Mouse (Mus musculus): ENCODE measurements around the gene Megf8.
A peak's percentile ranks its signal among the peaks of the same experiment; 100 is the strongest.
"Not testable (repeated sequence)": the region's sequence is repeated elsewhere in the genome, so short reads cannot be mapped to it uniquely, and the experiment has no call there.

Gene Megf8

GRCm38 (mm10) chr7:25383891-25384290 lies 66.9 kb downstream of the Megf8 start:
- DNase-seq (ENCODE audit: low read depth), result no peak

- no peak for DNase-seq (ENCODE audit: low read depth)
Observed at GRCm38 (mm10) chr7:25384318-25384717, 67.4 kb downstream of the Megf8 start.

- DNase-seq (ENCODE audit: low read depth), result peak; percentile 80
Observed at GRCm38 (mm10) chr7:25384818-25385217, 67.9 kb downstream of the Megf8 start.

- DNase-seq (ENCODE audit: low read depth), result no peak
Observed at GRCm38 (mm10) chr7:25385259-25385658, 68.3 kb downstream of the Megf8 start.

DNA sequence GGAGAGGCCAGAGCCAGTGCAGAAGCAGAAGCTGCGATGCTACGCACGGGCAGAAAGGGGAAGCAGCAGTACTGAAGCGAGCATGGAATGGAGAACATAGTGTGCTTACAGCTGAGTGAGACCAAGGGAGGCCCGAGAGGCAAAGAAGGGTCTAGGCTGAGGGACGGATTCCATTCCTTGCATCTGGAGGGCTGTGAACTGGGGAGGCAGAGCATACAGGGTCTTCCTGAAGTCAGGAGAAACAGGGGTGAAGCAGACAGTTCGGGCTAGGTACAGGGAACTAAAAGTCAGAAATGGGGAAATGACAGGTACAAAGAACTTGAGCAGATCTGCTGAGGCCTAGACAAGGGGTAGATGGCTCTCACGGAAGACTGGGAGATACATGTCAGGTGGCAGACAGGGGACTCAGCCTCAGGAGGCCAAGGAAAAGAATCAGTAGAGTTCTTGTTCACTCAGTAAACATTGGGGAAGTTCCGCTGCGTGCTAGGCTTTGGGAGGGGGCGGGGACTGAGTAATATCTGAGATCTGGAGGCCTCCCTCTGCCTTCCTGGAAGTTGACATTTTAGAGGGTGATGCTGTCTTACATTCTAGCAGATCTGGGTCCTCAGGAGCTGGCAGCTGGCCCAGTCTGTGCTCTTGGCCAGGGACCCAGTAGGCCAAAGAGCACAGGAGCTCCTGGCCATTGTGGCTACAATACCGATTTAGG lies 69.0 kb downstream of the Megf8 start:
- DNase-seq (ENCODE audit: low read depth), result peak; percentile 85

DNA sequence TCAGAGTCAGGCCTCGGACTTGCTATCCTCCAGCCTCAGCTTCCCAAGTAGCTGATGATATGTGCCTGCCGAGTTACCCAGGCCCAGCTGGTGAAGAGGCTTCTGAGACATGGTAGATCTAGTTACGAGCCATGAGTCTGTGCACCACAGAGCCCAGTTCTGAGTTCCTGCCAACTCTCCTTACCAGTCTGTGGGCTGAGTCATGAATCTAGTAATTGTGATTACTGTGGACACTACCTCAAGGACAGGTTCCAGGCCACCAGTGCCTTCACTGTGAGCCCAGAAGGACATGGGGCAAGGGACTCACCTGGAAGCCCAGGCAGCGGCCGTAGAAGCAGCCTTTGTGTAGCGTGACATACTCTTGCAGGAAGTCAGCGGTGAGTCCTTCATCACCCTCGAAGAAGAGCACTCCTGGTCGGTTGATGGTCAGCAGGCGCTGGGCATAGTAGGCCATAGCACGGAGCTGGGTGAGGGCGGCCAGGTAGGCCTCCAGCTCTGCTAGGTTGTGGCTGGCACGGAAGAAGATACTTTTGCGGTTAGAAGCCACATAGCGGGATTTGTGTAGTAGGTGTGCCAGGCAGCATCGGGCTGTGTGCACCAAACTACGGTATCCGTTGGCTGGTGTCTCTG lies 71.0 kb downstream of the Megf8 start:
- no peak for DNase-seq (ENCODE audit: low read depth)

DNA sequence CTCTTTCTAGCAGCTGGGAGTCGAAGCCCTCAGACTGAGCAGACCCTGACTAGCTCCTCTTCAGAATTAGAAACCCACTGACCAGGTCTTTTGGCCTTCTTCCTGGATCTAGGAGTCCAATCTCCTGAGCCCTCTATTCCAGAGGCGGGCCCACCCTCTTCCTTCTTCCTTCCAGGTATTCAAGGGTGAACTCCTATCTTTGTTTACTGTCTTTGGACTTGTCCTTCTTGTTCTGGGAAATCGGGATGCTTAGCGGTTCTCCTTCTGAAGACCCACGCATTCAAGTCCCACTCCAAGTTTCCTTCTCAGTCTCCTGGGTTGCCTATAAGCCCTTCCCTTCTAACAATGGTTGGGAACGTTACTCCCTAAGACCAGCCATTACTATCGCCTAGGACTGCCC lies 72.0 kb downstream of the Megf8 start:
- DNase-seq (ENCODE audit: low read depth), result no peak

DNA sequence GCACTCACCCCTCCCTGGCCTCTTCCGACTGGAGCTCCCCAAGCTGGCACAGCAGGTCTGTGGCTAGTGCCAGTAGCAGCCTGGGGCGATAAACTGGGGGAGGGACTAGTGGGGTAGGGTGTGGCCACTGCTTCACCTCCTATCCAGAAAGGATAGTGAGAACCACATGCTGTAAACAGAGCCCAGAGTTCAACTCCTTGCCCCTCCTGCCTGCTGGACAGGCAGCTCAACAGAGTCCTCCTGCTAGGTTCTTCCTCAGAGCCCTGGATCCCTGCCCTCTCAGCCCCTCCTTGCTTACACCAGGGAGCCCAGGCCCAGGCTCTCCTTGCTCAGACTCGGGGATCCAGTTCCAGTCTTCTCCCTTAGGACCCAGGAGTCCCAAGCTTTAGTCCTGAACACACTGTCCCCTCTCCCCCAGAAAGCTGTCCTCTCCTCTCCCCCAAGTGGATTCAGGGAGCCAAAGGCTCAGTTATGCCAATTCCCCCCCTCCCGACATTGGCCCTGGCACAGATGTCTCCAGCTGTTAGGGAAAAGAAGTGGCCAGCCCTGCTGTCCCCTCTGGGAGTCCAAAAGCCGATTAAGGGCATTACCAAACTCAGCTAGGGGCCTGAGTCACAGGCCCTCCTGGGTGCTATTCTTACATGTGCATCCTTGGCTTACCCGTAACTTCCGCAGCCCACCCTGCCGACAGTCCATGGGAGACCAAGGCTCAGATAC lies 73.2 kb downstream of the Megf8 start:
- DNase-seq (ENCODE audit: low read depth), result peak; percentile 59

DNA sequence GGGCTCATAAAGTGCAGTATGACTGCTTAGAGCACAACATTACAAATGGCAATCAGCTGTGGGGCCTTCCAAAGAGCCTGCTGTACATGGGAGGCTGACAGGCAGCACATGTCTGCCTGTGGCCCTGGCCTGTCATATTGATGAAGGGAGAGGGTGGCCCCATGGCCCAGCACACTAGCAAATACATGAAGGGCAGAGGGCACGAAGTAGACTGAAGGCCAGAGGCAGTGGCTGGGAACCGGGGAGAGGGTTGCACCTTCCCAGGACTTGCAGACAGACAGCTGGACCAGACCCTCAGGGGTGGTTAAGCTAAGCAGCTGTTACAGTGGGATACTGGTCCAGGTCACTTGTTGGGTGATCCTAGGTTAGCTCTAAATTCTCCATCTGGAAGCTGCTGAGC lies 74.0 kb downstream of the Megf8 start:
- no peak for DNase-seq (ENCODE audit: low read depth)

DNA sequence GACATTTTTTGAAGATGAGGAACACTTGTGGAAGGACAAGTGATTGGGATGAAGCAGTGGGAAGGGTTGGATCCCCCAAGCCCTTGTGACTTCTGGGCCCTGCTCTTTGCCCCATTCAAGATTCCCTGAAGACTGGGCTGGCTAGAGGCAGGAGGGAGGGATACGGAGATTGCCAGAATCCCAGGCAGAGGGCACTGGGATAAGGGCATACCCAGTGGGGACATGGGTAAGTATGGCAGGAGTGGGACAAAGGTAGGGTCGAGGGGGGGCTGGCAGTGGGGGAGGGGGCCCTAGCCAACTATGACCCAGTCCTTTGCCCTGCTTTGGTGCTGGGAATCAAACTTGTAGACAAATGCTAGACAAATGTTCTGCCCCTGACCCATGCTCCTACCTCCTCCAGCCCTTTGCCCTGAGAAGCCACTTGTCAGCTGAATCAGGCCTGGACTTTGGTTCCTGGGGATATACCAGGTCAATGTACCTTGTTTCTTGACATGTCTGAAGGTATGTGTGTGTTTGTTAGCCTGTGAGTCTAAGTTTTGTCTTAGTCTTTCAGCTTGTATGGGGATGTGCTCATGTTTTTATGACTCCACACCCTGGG lies 75.0 kb downstream of the Megf8 start:
- no peak for DNase-seq (ENCODE audit: low read depth)

DNA sequence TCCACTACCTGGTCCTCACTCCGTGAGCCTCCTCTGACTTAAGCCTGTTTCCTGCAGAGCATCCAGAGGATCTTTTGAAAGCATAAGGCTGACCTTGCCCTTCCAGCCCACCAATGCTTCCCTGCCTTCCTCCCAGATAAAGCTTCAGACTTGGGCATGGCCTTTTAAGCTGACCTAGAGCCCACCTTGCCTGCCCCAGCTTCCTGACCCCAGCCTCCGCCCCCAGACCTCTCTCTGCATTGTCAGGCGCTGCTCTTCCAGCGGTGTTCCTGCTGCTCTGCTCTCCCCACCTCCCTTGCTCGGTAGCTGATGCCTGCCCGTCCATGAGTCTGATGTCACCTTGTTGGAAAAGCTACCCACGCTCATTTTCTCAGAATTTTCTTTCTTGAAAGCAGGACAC lies 75.9 kb downstream of the Megf8 start:
- no peak for DNase-seq (ENCODE audit: low read depth)

DNA sequence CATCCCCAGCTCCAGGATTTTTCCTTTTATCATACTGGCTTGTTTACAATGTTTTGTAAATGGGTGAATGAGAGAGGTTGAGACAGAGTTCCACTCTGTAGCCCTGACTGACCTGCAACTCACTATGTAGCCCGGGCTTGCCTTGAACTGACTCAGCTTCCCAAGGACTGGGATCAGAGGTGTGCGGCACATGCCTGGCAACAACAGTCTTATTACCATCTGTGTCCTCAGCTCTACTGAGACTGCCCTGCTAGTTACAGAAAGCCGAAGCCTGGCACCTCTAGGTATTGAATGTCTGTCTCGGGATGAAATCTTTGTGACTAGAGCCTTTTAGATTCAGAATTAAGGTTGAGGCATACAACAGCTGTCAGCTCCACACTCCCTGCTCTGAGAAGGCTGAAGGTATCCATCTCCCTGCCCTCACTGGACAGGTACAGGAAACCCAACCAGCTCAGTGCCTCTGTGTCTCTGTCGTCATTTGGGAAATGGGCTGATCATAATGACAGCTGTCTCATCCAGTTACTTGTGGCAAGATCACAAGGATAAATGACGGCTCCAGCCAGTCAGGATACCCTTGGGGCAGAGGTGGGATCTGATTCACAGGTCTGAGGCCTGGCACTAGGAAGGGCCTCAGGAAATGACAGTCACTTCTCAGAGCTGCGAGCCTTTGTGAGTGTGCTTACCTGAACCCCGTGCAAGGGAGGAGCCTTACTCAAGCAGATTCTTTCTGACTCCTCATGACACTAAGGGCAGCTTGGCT lies 76.7 kb downstream of the Megf8 start:
- DNase-seq (ENCODE audit: low read depth), result no peak

DNA sequence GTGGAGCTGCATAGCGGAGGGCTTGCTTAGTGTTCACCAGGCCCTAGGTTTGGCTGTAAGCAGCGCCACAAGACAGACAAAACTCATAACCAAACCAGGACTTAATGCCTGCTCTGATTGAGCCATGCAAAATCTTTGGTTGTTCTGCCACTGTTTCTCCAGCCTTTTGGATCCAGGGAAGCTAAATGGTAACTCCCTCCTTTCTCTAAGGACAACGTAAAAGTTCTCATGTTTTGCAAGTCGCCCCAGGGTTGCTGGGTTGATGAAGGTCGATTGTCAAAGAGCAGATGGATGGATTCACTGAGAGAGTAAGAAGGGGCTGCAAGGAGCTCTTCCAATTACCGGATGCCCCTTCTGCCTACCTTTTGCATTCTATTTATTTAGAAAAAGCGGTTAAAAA lies 77.8 kb downstream of the Megf8 start:
- DNase-seq (ENCODE audit: low read depth), result no peak

- peak; percentile 66 for DNase-seq (ENCODE audit: low read depth)
Observed at GRCm38 (mm10) chr7:25395186-25395557, 78.2 kb downstream of the Megf8 start.

DNA sequence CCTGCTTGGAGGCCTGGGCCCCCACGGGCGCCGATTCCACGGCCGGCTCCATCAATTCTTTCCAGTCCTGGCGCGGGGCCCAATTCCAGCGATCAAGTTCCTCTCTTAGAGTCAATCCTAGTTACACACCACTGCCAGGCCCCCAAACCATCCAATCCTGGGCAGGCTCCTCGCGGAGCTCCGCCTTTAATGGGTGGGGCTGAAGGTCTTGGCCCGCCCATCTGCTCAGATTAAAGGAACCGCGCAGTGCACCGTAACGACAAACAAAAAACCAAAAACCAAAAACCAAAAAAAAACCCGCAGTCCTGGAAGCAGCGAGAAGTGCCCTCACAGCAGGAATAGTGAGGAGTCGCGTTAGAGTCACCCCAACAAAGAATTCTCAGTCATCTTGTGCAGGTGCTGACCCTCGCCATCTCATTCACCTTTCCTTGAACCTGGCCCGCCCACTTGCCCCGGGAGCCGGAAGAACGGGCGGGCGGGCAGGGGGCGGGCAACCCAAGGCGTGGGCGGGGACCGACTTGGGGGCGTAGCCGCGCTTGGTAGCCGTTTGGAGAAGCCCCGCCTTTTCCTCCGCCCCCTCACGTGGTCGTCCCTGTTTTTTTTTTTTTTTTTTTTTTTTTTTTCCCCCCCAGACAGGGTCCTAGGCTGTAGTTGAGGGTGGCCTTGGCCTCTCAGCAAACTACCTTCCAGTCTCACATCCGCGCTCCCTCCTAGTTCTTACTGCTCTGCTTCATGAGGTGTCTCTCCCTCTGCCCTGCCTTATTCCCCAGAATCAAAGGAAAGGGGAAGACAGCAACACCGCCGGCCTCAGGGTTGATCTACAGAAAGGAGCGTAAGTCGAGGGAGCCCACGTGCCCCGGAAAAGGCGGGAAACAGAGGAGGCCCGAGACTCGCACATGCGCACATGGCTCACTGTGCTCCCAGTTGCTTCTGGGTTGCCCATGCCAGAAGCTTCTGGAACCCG lies 78.9 kb downstream of the Megf8 start:
- peak; percentile 98 for DNase-seq (ENCODE audit: low read depth)

DNA sequence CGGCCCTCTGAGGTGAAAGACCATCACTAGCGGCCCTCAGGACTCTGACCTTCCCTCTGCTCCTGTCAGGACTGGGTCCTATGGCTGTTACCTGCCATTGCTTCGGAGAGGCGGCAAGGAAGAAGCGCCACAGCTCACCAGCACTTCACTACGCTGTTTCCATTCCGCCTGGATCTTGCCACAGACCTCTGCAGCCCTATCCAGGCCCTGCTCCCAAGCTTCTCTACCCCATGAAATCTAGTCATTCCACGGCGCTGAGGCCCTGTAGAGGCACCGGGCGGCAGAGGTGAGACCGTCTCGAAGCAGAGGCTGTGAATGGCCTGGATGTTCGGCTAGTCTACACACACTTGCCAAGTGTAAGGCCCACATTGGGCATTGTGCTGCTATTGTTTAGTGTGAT lies 79.7 kb downstream of the Megf8 start:
- no peak for DNase-seq (ENCODE audit: low read depth)

DNA sequence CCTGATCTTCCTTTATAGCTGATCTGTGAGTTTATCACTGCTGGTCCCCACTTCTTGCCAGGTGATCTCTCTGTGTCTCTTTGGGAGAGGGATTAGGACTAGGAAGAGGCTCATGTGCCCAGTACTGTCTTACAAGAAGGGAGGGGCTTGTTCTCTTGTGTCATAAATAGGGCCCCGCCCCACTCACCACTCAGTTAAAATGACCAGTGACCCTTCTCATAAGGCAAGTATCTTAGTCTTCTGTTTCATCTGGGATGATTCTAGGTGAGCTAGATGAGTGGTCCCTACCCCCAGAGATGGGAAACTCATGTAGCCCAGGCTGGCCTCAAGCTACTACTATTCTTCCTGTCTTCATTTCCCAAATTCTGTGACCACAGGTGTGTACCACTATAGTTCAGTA lies 81.6 kb downstream of the Megf8 start, which contains the start of gene Lipe:
TSS of gene Lipe (minus strand) at position 101 of the 400 bp plus-strand sequence.
- DNase-seq (ENCODE audit: low read depth), result no peak

- not testable (repeated sequence) for DNase-seq (ENCODE audit: low read depth)
Observed at GRCm38 (mm10) chr7:25399028-25399427, 82.1 kb downstream of the Megf8 start.

DNA sequence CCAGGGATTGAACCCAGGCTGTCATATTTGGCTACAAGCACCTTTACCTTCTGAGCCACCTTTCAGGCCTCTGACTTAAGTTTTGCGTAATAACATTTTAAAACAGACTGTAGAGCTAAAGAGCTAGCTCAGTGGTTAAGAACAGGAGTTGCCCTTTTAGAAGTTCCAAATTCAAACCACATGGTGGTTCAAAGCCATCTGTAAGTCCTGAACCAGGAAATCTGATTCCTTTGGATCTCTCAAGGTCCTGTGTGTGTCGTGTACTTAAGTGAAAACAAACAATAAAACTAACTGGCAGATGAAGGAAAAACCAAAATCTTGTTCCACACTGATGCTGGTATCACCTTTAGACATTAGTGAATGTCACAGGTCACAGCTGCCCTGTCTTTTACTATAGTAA lies 84.6 kb downstream of the Megf8 start:
- DNase-seq (ENCODE audit: low read depth), result no peak

GRCm38 (mm10) chr7:25401986-25402385 lies 85.0 kb downstream of the Megf8 start:
- no peak for DNase-seq (ENCODE audit: low read depth)

GRCm38 (mm10) chr7:25402671-25403101 lies 85.7 kb downstream of the Megf8 start:
- peak; percentile 85 for DNase-seq (ENCODE audit: low read depth)
